Mouse (Mus musculus): Measurements from ENCODE around the gene Ankzf1. TPM values are rescaled to one million over a fixed set of nuclear protein-coding genes. Genes with fewer than 3 reads are reported as not detected.

The Ankzf1 gene
- polyA plus RNA-seq, 1 experiment from 2014 or later = 25.4 TPM

DNA sequence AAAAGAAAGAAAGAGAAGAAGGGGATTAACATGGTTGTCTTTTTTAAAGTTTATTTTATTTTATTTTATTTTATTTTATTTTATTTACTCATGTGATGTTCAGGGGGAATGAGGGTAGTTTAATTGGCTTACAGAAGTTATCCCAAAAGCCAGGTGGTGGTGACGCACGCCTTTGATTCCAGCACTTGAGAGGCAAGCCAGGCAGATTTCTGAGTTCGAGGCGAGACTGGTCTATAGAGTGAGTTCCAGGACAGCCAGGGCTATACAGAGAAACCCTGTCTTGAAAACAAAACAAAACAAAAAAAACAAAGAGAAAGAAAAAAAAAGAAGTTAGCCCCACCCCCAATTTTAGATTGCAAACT lies 31.7 kb upstream of the Ankzf1 start:
- ATAC-seq = no peak
- WGBS = 83% methylated on average over 4 of the region's 4 CpGs
- no peak overlapping the region for H3K9ac ChIP-seq (ENCODE audit: low read depth, low read length)
- no peaks in the 10 kb centered on the region for H3K36me3 ChIP-seq (ENCODE audit: control insufficient read depth, insufficient read depth, low read length)
- H3K4me3 ChIP-seq (ENCODE audit: low read length) = no peak overlapping the region
- no peaks in the 10 kb centered on the region for H3K27me3 ChIP-seq (replicated peaks; ENCODE audit: control insufficient read depth, insufficient read depth, low read length)
- H3K4me2 ChIP-seq (ENCODE audit: low read depth, low read length) = no peak overlapping the region
- H3K27ac ChIP-seq (ENCODE audit: low read length) = no peak overlapping the region
- no peaks in the 10 kb centered on the region for H3K9me3 ChIP-seq (ENCODE audit: control insufficient read depth, low read length)
- H3K4me1 ChIP-seq (ENCODE audit: control insufficient read depth, insufficient read depth, low read length) = no peaks in the 10 kb centered on the region

DNA sequence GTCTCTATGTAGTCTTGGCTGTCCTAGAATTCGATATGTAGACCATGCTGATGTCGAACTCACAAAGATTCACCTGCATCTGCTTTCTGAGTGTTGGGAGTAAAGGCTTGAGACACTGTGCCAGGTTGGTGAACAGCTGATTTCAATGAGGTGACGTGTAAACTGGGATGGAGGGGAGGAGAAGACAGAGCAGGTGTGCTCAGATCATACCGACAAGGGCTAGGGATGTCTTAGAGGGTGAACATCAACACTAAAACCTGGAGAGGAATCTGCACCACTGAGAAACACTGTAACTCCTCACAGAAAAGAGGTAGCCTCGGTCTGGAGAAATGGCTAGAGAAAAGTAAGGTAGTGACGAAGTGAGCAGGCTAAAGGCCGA lies 23.9 kb upstream of the Ankzf1 start:
- peak; percentile 31 for ATAC-seq
- H3K27me3 ChIP-seq (replicated peaks; ENCODE audit: control insufficient read depth, insufficient read depth, low read length) = no peaks in the 10 kb centered on the region
- no peaks in the 10 kb centered on the region for H3K9me3 ChIP-seq (ENCODE audit: control insufficient read depth, low read length)
- H3K27ac ChIP-seq (ENCODE audit: low read length) = peak overlapping the region; percentile 17
- 7% methylated on average over 7 of the region's 7 CpGs for WGBS
- H3K4me2 ChIP-seq (ENCODE audit: low read depth, low read length) = peak overlapping the region; percentile 89
- H3K36me3 ChIP-seq (ENCODE audit: control insufficient read depth, insufficient read depth, low read length) = peaks cover 7% of the 10 kb centered on the region
- peaks cover 13% of the 10 kb centered on the region for H3K4me1 ChIP-seq (ENCODE audit: control insufficient read depth, insufficient read depth, low read length)
- peak overlapping the region; percentile 88 for H3K4me3 ChIP-seq (ENCODE audit: low read length)
- peak overlapping the region; percentile 90 for H3K9ac ChIP-seq (ENCODE audit: low read depth, low read length)

DNA sequence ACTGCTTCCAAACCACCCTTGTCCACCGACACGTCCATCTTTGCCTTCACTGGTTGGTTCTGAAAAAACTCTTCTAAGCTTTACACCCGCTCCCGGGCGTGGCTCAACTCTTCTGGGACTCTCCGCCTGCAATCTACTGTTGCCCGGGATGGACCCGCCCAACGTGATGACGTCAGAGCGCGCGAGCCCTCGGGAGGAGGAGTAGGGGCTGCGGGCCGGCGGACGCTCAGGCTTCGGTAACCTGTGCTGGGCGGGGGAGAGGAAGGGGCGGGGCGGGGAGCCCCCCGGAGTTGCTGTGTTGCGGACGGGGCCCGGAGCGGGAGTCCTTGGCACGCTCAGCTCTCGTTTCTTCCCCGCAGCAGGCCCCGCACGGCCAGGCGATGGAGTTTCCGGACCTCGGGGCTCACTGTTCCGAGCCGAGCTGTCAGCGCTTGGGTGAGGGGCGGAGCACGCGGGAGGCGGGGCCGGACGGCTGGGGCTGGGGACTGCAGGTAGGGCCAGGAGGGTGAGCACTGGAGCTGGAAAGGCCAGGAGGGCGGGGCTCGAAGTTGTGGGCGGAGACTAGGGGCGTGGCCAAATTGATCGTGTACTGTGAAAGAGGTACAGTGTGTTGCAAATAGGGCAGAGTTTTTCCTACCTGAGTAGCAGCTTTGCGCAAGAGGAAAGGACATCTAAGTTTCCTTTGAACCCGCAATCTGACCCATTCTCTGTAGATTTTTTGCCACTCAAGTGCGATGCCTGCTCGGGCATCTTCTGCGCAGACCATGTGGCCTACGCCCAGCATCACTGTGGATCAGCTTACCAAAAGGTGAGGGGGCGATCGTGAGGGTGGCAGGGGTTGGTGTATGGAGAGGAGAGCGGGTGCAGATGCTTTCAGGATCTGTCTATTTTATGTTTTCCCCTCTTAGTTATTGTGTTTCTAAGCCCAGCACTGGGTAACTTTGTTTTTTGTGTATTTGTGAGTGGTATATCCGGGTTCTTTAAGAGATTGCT lies 23.2 kb upstream of the Ankzf1 start, which contains the start of gene Zfand2b:
TSS of gene Zfand2b (plus strand) at position 175 of the 993 bp plus-strand sequence.
- ATAC-seq = peak; percentile 99
- H3K36me3 ChIP-seq (ENCODE audit: control insufficient read depth, insufficient read depth, low read length) = peaks cover 7% of the 10 kb centered on the region

DNA sequence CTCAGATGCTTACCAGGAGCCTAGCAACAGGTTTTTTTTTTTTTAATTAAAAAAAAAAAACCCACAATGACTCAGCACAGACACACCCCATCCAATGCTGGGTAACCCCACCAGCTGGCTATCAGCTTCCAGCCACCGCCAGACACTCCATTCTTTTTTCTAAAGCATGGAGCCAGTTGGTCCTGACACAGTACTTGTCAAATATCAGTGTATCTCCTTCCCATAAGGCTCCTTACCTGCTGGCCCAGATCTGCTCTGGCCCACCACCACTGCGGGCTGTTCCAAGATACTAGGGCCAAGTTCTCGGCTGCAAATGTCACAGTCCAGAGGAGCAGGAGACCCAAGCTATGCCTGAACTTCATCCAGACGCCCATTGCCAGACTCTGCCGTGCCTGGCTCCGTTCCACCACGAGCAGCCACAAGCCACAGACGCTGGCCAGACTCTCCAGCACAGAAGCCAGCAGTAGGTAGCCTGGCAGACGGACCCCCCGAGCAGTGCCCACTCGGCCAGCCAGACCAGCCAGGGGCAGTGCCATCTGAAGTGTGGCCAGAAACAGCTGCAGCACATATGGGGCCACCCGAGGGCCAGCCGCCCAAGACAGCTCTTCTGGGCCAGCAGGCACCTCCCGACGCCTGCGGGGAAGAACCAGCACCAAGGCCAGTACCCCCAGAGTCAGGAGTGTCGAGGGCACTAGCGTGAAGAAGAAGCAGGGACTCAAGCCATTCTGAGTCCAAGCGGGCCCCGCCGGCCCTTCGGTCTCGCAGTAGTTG lies 12.4 kb upstream of the Ankzf1 start:
- peak overlapping the region; percentile 75 for H3K9ac ChIP-seq (ENCODE audit: low read depth, low read length)
- peak overlapping the region; percentile 95 for H3K4me2 ChIP-seq (ENCODE audit: low read depth, low read length)
- H3K36me3 ChIP-seq (ENCODE audit: control insufficient read depth, insufficient read depth, low read length) = peaks cover 18% of the 10 kb centered on the region
- no peaks in the 10 kb centered on the region for H3K27me3 ChIP-seq (replicated peaks; ENCODE audit: control insufficient read depth, insufficient read depth, low read length)
- ATAC-seq = peak; percentile 42
- peak overlapping the region; percentile 63 for H3K4me3 ChIP-seq (ENCODE audit: low read length)
- WGBS = 6% methylated on average over 23 of the region's 23 CpGs
- H3K4me1 ChIP-seq (ENCODE audit: control insufficient read depth, insufficient read depth, low read length) = peaks cover 21% of the 10 kb centered on the region
- 0 out of 2 replicates have a peak, but pooled peaks cover 3% of the 10 kb centered on the region for H3K9me3 ChIP-seq (ENCODE audit: control insufficient read depth, low read length)
- H3K27ac ChIP-seq (ENCODE audit: low read length) = peak overlapping the region; percentile 39; the same call in 1 of the 2 replicates

More for the DNA sequence above, 23.2 kb upstream of the Ankzf1 start, which contains the start of gene Zfand2b:
- H3K9me3 ChIP-seq (ENCODE audit: control insufficient read depth, low read length) = no peaks in the 10 kb centered on the region
- peak within 1 kb of the TSS; percentile 90 for H3K9ac ChIP-seq (ENCODE audit: low read depth, low read length)
- peak within 1 kb of the TSS; percentile 88 for H3K4me3 ChIP-seq (ENCODE audit: low read length)
- no peaks in the 10 kb centered on the region for H3K27me3 ChIP-seq (replicated peaks; ENCODE audit: control insufficient read depth, insufficient read depth, low read length)
- H3K4me2 ChIP-seq (ENCODE audit: low read depth, low read length) = peak within 1 kb of the TSS; percentile 89
- peak within 1 kb of the TSS; percentile 93 for H3K27ac ChIP-seq (ENCODE audit: low read length)
- H3K4me1 ChIP-seq (ENCODE audit: control insufficient read depth, insufficient read depth, low read length) = peaks cover 13% of the 10 kb centered on the region
- 2% methylated on average over 59 of the region's 59 CpGs for WGBS

DNA sequence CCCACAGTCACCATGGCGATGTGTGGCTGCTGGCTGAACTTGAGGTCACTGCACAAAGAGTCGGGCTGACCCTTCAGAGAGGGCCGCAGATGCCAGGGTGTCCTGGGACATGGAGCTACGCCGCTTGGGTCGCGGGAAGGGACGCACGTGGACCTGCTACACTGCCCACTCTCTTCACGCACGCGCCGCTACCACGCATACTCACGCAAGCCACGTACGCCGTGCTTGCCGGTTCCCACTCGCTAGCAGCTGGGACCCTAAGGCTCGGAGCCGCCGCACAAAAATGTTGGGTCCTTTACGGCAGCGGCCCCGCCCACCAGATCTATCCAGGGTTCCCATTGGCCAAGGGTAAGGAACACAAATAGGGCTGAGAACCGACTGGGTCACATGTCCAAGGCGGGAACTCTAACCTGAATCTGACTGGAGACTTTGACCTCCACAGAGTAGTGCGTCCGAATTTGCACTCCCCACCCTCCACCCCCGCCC lies 11.8 kb upstream of the Ankzf1 start, which contains the start of gene Abcb6:
TSS of gene Abcb6 (minus strand) at position 288 of the 486 bp plus-strand sequence.
- H3K4me1 ChIP-seq (ENCODE audit: control insufficient read depth, insufficient read depth, low read length) = peaks cover 21% of the 10 kb centered on the region
- H3K27ac ChIP-seq (ENCODE audit: low read length) = peak within 1 kb of the TSS; percentile 63
- peak; percentile 94 for ATAC-seq
- peak within 1 kb of the TSS; percentile 75 for H3K9ac ChIP-seq (ENCODE audit: low read depth, low read length)
- H3K36me3 ChIP-seq (ENCODE audit: control insufficient read depth, insufficient read depth, low read length) = peaks cover 23% of the 10 kb centered on the region
- H3K4me3 ChIP-seq (ENCODE audit: low read length) = peak within 1 kb of the TSS; percentile 63
- H3K27me3 ChIP-seq (replicated peaks; ENCODE audit: control insufficient read depth, insufficient read depth, low read length) = no peaks in the 10 kb centered on the region
- H3K9me3 ChIP-seq (ENCODE audit: control insufficient read depth, low read length) = 0 out of 2 replicates have a peak, but pooled peaks cover 3% of the 10 kb centered on the region
- 0% methylated on average over 31 of the region's 31 CpGs for WGBS
- H3K4me2 ChIP-seq (ENCODE audit: low read depth, low read length) = peak within 1 kb of the TSS; percentile 95

DNA sequence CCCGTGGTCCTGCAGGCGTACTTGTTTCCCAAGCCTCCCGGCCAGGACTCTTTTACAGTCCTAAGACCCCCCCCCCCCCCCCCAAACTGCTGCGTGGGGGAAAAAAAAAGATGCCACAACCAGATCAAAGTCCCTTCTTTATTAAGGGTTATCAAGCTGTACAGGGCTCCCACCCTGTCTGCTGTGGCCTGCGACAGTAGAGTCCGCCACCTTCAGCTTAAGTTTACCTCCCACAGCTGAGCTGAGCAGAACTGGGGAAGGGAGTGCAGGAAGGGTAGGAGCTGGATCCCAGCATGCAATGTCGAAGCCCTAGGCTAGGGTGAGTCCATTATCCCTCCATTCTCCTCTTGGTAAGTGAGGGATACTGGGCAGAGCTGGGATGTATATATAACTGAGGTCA lies 11.2 kb upstream of the Ankzf1 start:
- peak overlapping the region; percentile 63 for H3K27ac ChIP-seq (ENCODE audit: low read length)
- H3K27me3 ChIP-seq (replicated peaks; ENCODE audit: control insufficient read depth, insufficient read depth, low read length) = no peaks in the 10 kb centered on the region
- 28% methylated on average over 7 of the region's 7 CpGs for WGBS
- 0 out of 2 replicates have a peak, but pooled peaks cover 3% of the 10 kb centered on the region for H3K9me3 ChIP-seq (ENCODE audit: control insufficient read depth, low read length)
- peak overlapping the region; percentile 63 for H3K4me3 ChIP-seq (ENCODE audit: low read length)
- H3K4me1 ChIP-seq (ENCODE audit: control insufficient read depth, insufficient read depth, low read length) = peaks cover 21% of the 10 kb centered on the region
- H3K4me2 ChIP-seq (ENCODE audit: low read depth, low read length) = peak overlapping the region; percentile 95
- H3K36me3 ChIP-seq (ENCODE audit: control insufficient read depth, insufficient read depth, low read length) = peaks cover 28% of the 10 kb centered on the region
- 0 out of 2 replicates have a peak overlapping the region, but pooled peaks have one; percentile 75 for H3K9ac ChIP-seq (ENCODE audit: low read depth, low read length)
- ATAC-seq = peak; percentile 60

DNA sequence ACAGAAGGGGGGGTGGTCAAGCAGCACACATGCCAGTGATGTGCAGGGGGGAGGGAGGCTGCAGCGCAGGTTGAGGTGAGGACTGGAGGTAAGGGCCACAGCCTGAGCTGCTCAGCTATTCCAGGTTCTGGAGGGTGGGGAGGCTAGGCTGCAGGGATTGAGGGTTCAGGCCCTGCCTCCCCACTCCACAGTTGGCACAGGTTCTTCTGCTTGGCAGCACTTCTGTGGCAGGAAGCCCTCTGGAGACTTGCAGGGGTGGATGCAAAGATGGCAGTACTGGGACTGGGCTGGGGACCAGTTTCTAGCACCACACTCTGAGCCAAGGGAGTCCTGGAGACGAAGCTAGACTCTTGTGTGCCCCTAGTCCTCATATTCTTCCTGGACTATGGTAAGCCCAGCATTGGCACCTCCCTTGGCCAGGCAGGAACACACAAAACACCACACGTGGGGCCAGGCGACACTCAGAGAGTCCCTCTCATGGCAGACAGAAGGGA lies 10.5 kb upstream of the Ankzf1 start:
- no peaks in the 10 kb centered on the region for H3K27me3 ChIP-seq (replicated peaks; ENCODE audit: control insufficient read depth, insufficient read depth, low read length)
- no peak for ATAC-seq
- H3K9me3 ChIP-seq (ENCODE audit: control insufficient read depth, low read length) = 0 out of 2 replicates have a peak, but pooled peaks cover 3% of the 10 kb centered on the region
- H3K4me3 ChIP-seq (ENCODE audit: low read length) = no peak overlapping the region
- WGBS = 82% methylated on average over 4 of the region's 4 CpGs
- no peak overlapping the region for H3K27ac ChIP-seq (ENCODE audit: low read length)
- H3K36me3 ChIP-seq (ENCODE audit: control insufficient read depth, insufficient read depth, low read length) = peaks cover 35% of the 10 kb centered on the region
- peaks cover 21% of the 10 kb centered on the region for H3K4me1 ChIP-seq (ENCODE audit: control insufficient read depth, insufficient read depth, low read length)
- H3K4me2 ChIP-seq (ENCODE audit: low read depth, low read length) = no peak overlapping the region
- H3K9ac ChIP-seq (ENCODE audit: low read depth, low read length) = no peak overlapping the region

DNA sequence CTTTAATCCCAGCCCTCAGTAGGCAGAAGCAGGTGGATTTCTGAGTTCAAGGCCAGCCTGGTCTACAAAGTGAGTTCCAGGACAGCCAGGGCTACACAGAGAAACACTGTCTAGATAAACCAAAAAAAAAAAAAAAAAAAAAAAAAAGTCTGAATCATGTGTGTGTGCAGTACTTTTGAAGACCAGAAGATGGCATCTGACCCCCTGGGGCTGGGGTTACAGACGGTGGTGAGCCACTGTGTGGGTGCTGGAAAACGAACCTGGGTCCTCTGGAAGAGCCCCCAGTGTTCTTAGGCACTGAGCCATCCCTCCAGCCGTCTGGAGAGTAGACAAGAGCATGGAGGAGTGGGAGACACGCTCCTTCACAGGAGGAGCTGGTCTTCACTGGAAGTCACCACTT lies 9.8 kb upstream of the Ankzf1 start:
- no peak for ATAC-seq
- Histone ChIP-seq H3K9ac (ENCODE audit: low read depth, low read length) (no peak overlapping the region), H3K27ac (ENCODE audit: low read length) (no peak overlapping the region), H3K4me1 (ENCODE audit: control insufficient read depth, insufficient read depth, low read length) (peaks cover 21% of the 10 kb centered on the region), H3K9me3 (ENCODE audit: control insufficient read depth, low read length) (0 out of 2 replicates have a peak, but pooled peaks cover 3% of the 10 kb centered on the region), H3K4me2 (ENCODE audit: low read depth, low read length) (no peak overlapping the region), H3K27me3 (replicated peaks; ENCODE audit: control insufficient read depth, insufficient read depth, low read length) (no peaks in the 10 kb centered on the region), H3K4me3 (ENCODE audit: low read length) (no peak overlapping the region), H3K36me3 (ENCODE audit: control insufficient read depth, insufficient read depth, low read length) (peaks cover 41% of the 10 kb centered on the region)
- WGBS = 74% methylated on average over 4 of the region's 4 CpGs
